Mouse (Mus musculus) liver, adult 2 months (tissue): ENCODE measurements at regions not wholly inside any gene's neighbourhood (a gene's known extent, or its start where the extent isn't known, plus 50 kb on each side); places are given as distances from the start of the nearest gene placed in this dataset.

Experiments used
- DNase-seq: peaks from one replicate; pipeline ENCODE4 v3.0.0-alpha.2; 2011; ENCODE audit warnings: low read depth, low spot score; ENCODE audit errors: extremely low read depth
- H3K27ac ChIP-seq: fragments of 200-500 bp; replicated peaks from 2 replicates; pipeline ENCODE4 v1.5.1; 2012; ENCODE audit warnings: low read depth, mild to moderate bottlenecking, control low read depth, inconsistent platforms, low read length; ENCODE audit not compliant: insufficient read depth
- H3K27me3 ChIP-seq: fragments of 200-500 bp; 2 replicates; pipeline ENCODE4 v1.6.1; 2012; ENCODE audit warnings: mild to moderate bottlenecking, moderate library complexity, low read length, inconsistent platforms; ENCODE audit not compliant: control insufficient read depth, insufficient read depth
- H3K36me3 ChIP-seq: fragments of 200-500 bp; 2 replicates; pipeline ENCODE4 v1.6.1; 2012; ENCODE audit warnings: low read length, inconsistent platforms; ENCODE audit not compliant: control insufficient read depth, insufficient read depth
- H3K4me1 ChIP-seq: fragments of 200-500 bp; 2 replicates; pipeline ENCODE4 v1.6.1; 2011; ENCODE audit warnings: low read length; ENCODE audit not compliant: control insufficient read depth, insufficient read depth
- H3K4me3 ChIP-seq: fragments of 200-500 bp; 2 replicates; pipeline ENCODE4 v1.5.1; 2011; ENCODE audit warnings: low read depth, mild to moderate bottlenecking, control low read depth, low read length, moderate library complexity; ENCODE audit not compliant: insufficient read depth
- H3K79me2 ChIP-seq: fragments of 200-500 bp; 2 replicates; pipeline ENCODE4 v1.6.1; 2012; ENCODE audit warnings: inconsistent platforms, mild to moderate bottlenecking, low read length, moderate library complexity; ENCODE audit not compliant: control insufficient read depth, insufficient read depth
- H3K9ac ChIP-seq: fragments of 200-500 bp; 2 replicates; pipeline ENCODE4 v1.6.1; 2012; ENCODE audit warnings: low read depth, mild to moderate bottlenecking, control low read depth, inconsistent platforms, low read length
- CTCF ChIP-seq: fragments of 200-500 bp; IDR thresholded peaks from 2 replicates; pipeline ENCODE4 v1.5.1; 2011; ENCODE audit warnings: low read depth, low read length, control low read depth
- POLR2A ChIP-seq: fragments of 200-500 bp; IDR thresholded peaks from 2 replicates; pipeline ENCODE4 v1.6.1; 2011; ENCODE audit warnings: low read length, control low read depth; ENCODE audit not compliant: insufficient read depth; ENCODE audit errors: extremely low read depth
- WGBS: fragments of 180-500 bp; shearing (Covaris S2); methylation state at CpG from one replicate; pipeline ENCODE4 v1.1.7; 2018; 5-methylcytosine and 5-hydroxymethylcytosine counted together

DNA sequence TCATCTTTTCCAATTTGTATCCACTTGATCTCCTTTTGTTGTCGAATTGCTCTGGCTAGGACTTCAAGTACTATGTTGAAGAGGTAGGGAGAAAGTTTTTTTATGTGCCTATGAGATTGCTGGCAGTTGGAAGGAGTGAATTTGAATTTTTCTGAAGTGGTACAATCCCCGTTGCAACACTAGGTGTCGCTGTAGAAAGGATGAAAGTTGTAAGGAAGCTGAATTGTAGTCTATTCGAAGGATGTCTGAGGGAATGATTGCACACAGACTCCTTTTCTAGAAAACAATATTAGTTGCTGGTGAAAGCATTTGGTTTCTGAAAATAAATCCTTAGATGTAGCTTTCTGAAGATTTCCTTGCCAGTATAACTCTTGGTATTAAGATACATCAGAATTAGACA is 54.6 kb upstream of the Selenop start:
- H3K4me3 ChIP-seq: no peak overlapping the region
- peak; percentile 67 for DNase-seq
- no peaks in the 10 kb centered on the region for H3K27me3 ChIP-seq
- TF ChIP-seq POLR2A (no peak), CTCF (peak; percentile 36; the same call in 1 of the 2 replicates)
- H3K27ac ChIP-seq: no peak overlapping the region
- peaks cover 5% of the 10 kb centered on the region; the same call in 1 of the 2 replicates for H3K4me1 ChIP-seq
- H3K36me3 ChIP-seq: no peaks in the 10 kb centered on the region
- H3K9ac ChIP-seq: no peak overlapping the region
- no peaks in the 10 kb centered on the region for H3K79me2 ChIP-seq
- WGBS: 0% methylated on average over 4 of the region's 4 CpGs

DNA sequence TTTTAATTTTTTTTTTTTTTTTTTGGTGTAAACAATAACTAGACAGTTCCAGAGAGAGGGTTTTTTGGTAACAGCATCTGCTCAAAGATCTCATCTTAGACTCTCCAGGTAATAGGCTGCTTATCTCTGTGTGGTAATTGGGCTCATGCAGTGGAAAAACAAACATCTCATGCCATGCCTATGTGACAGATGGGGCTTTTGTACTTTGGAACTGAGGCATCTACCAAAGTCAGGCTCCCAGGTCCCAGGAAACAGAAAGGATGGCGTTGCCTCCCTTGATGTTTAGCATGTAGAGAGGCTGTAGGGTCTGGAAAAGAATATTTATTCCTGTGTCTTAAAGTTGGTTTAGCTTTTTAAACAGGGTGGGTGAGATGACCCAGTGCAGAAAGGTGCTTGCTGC is 53.1 kb upstream of the Selenop start:
- Histone ChIP-seq H3K79me2 (no peaks in the 10 kb centered on the region), H3K36me3 (no peaks in the 10 kb centered on the region), H3K27me3 (no peaks in the 10 kb centered on the region), H3K9ac (no peak overlapping the region), H3K27ac (no peak overlapping the region; the same call in 1 of the 2 replicates), H3K4me3 (no peak overlapping the region), H3K4me1 (peaks cover 5% of the 10 kb centered on the region; the same call in 1 of the 2 replicates)
- DNase-seq: peak; percentile 89
- no peak for TF ChIP-seq POLR2A
- TF ChIP-seq CTCF: no peak
- WGBS: 27% methylated on average over 1 of the region's 1 CpGs
